17 mouse cellular contexts compared by ENCODE assay signal in the genomic region with DNA sequence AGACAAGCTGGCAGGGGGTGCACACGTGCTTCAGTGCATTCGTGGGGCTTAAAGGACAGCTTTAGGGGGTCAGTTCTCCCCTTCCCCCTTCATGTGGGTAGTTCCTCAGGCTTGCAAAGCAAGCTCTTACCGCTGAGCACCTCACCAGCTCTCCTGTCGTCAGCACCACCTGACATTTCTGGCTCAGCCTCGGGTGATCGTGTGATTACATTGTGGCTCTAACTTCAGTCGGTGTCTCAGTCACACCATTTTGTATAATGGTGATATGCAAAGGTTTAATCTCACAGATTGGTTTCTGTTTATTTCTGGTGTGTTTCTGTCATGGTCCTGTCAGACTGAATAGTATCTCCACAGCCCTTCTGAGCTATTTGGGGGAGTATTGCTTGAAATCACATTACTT. TPM values are rescaled to one million over a fixed set of nuclear protein-coding genes. Genes with fewer than 3 reads are reported as not detected.
"Had no signal": no experiment of that assay in that cellular context is flagged by ENCODE, and none has a peak within 500 bp of the region (broad histone marks: within the 10 kb centered on the region; RNA-seq: fewer than 3 reads in every experiment).

No protein-coding gene starts in this region.

- ATAC-seq: lung, postnatal 0 days; midbrain, embryonic 13.5 days had no signal

- H3K9me3 ChIP-seq: limb, embryonic 10.5 days; midbrain, embryonic 13.5 days had no signal

- H3K4me3 ChIP-seq: left cerebral cortex, adult 2 months; limb, embryonic 10.5 days; midbrain, embryonic 13.5 days had no signal

- H3K9ac ChIP-seq: liver, embryonic 14.5 days; midbrain, embryonic 13.5 days had no signal

- H3K4me2 ChIP-seq: midbrain, embryonic 13.5 days had no signal

- DNase-seq: kidney, postnatal 10 days; kidney, postnatal 4 days; lung, adult 2 months; lung, postnatal 36 days; right cerebral cortex, postnatal 25 days; thymus, postnatal 36 days had no signal

- H3K27me3 ChIP-seq: midbrain, embryonic 13.5 days had no signal

- H3K27ac ChIP-seq: left cerebral cortex, adult 2 months; limb, embryonic 10.5 days; liver, embryonic 14.5 days; midbrain, embryonic 13.5 days had no signal

- H3K4me1 ChIP-seq: limb, embryonic 10.5 days; midbrain, embryonic 13.5 days had no signal

RNA-seq across cellular contexts. Expression of a gene that starts 29.4 kb away (rescaled TPM):
- total RNA-seq: left cerebral cortex, adult 2 months; megakaryocyte progenitor cell, adult 5-6 weeks had no signal

RNA-seq across cellular contexts. Expression of a gene that starts 36.5 kb away (rescaled TPM):
- total RNA-seq: megakaryocyte progenitor cell, adult 5-6 weeks; midbrain, postnatal 0 days had no signal
- polyA plus RNA-seq: limb, embryonic 10.5 days; limb, embryonic 14.5 days; lung, postnatal 0 days; midbrain, embryonic 13.5 days; midbrain, postnatal 0 days; neural tube, embryonic 14.5 days had no signal

RNA-seq across cellular contexts. Expression of a gene that starts 41.6 kb away (rescaled TPM):
- total RNA-seq: layer of hippocampus, postnatal 25 days; left cerebral cortex, adult 2 months; left cerebral cortex, postnatal 14 days; megakaryocyte progenitor cell, adult 5-6 weeks; midbrain, postnatal 0 days had no signal
- polyA plus RNA-seq: limb, embryonic 10.5 days; midbrain, postnatal 0 days; neural tube, embryonic 14.5 days had no signal
